In the genomic region with DNA sequence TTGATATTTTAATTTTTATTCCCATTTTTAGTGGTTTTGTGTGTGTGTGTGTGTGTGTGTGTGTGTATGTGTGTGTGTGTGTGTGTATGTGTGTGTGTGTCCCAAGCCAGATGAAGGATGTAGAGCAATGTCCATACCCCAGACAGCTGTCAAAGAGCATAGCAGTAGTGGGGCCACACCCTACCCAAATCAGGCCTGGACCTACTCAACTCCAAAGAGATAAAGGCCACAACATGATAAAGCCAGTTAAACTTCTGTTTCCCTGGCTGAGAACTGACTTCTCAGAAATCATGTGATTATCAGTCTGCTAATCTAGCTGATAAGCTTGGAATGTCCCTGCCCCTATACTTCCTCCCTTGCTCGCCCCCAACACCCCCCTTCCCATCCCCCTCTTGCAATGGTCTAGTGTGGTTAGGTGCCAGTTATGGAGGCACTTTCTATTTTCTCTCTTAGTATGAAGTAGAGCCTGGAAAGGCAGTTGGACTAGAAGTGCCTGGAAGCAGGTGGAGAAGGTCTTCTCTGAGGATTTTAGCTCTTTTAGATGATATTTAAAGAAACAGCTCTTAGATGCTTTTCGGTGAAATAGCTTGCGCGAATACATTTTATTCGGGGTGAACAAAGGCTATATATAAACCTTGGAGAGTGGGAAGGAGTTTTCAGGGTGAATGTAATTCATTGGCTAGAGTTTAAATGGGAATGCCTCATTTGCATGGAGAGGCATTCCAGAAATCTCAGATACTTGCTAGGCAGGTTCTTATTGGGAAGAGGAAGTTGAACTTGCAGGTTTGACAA, we compare ENCODE assay signal across 16 mouse cellular contexts.
"Had no signal": no experiment of that assay in that cellular context is flagged by ENCODE, and none has a peak within 500 bp of the region (broad histone marks: within the 10 kb centered on the region; RNA-seq: fewer than 3 reads in every experiment).

No protein-coding gene starts in this region.

- H3K36me3 ChIP-seq: intestine, embryonic 15.5 days; limb, embryonic 15.5 days; liver, embryonic 12.5 days; midbrain, embryonic 10.5 days; neural tube, embryonic 15.5 days had no signal

- DNase-seq: kidney, adult 18-20 months; kidney, postnatal 10 days; layer of hippocampus, postnatal 36 days; lung, embryonic 14.5 days; lung, postnatal 10 days; lung, postnatal 4 days; midbrain, embryonic 14.5 days; right cerebral cortex, adult 18-20 months; right cerebral cortex, postnatal 25 days; thymus, postnatal 4 days had no signal

- H3K9ac ChIP-seq: intestine, embryonic 15.5 days; limb, embryonic 15.5 days; liver, embryonic 12.5 days; lung, embryonic 14.5 days; neural tube, embryonic 15.5 days had no signal

- ATAC-seq: intestine, embryonic 15.5 days; liver, embryonic 12.5 days had no signal

- H3K27me3 ChIP-seq: intestine, embryonic 15.5 days; limb, embryonic 15.5 days; liver, embryonic 12.5 days; neural tube, embryonic 15.5 days had no signal

- H3K9me3 ChIP-seq: intestine, embryonic 15.5 days; limb, embryonic 15.5 days; liver, embryonic 12.5 days; midbrain, embryonic 10.5 days; neural tube, embryonic 15.5 days had no signal

- H3K27ac ChIP-seq: intestine, embryonic 15.5 days; limb, embryonic 15.5 days; liver, embryonic 12.5 days; midbrain, embryonic 10.5 days; neural tube, embryonic 15.5 days had no signal

- H3K4me2 ChIP-seq: intestine, embryonic 15.5 days; limb, embryonic 15.5 days; liver, embryonic 12.5 days; lung, embryonic 14.5 days; neural tube, embryonic 15.5 days had no signal

- H3K4me3 ChIP-seq: intestine, embryonic 15.5 days; limb, embryonic 15.5 days; liver, embryonic 12.5 days; midbrain, embryonic 10.5 days; myocyte; neural tube, embryonic 15.5 days had no signal

- H3K4me1 ChIP-seq: intestine, embryonic 15.5 days; limb, embryonic 15.5 days; liver, embryonic 12.5 days; midbrain, embryonic 10.5 days; neural tube, embryonic 15.5 days had no signal
